Mouse (Mus musculus) intestine, embryonic 14.5 days (tissue): ENCODE data around the gene Crat. TPM values are rescaled to one million over a fixed set of nuclear protein-coding genes. Genes with fewer than 3 reads are reported as not detected.
A peak's percentile ranks its signal among the peaks of the same experiment; 100 is the strongest.

ENCODE experiments used
- ATAC-seq: fragments of 200-750 bp; cut with Nextera tagmentation; replicated peaks from 2 replicates; pipeline ENCODE4 v1.8.0; 2017; ENCODE audit warnings: low read depth, moderate number of reproducible peaks, moderate TSS enrichment, moderate library complexity; ENCODE audit not compliant: low FRiP score, low TSS enrichment
- DNase-seq: peaks from one replicate; pipeline ENCODE4 v3.0.0-alpha.2; 2018; ENCODE audit warnings: low spot score
- H3K27ac ChIP-seq: fragments of 300-500 bp; sonication (generic); 2 replicates; pipeline ENCODE4 v1.5.1; 2014; ENCODE audit warnings: low read depth, mild to moderate bottlenecking, control low read depth
- H3K27me3 ChIP-seq: fragments of 300-500 bp; sonication (generic); replicated peaks from 2 replicates; pipeline ENCODE4 v1.6.1; 2014; ENCODE audit warnings: low read length, control low read depth; ENCODE audit not compliant: control insufficient read depth, insufficient read depth
- H3K36me3 ChIP-seq: fragments of 300-500 bp; sonication (generic); 2 replicates; pipeline ENCODE4 v1.6.1; 2014; ENCODE audit warnings: low read length, control low read depth; ENCODE audit not compliant: control insufficient read depth, insufficient read depth
- H3K4me1 ChIP-seq: fragments of 300-500 bp; sonication (generic); replicated peaks from 2 replicates; pipeline ENCODE4 v1.6.1; 2014; ENCODE audit warnings: low read length, control low read depth, mixed read lengths; ENCODE audit not compliant: control insufficient read depth, insufficient read depth
- H3K4me2 ChIP-seq: fragments of 300-500 bp; sonication (generic); 2 replicates; pipeline ENCODE4 v1.6.1; 2014; ENCODE audit warnings: low read length
- H3K4me3 ChIP-seq: fragments of 300-500 bp; sonication (generic); 2 replicates; pipeline ENCODE4 v1.5.1; 2014; ENCODE audit warnings: low read depth, low read length, control low read depth, mixed read lengths
- H3K9ac ChIP-seq: fragments of 300-500 bp; sonication (generic); 2 replicates; pipeline ENCODE4 v1.6.1; 2014; ENCODE audit warnings: mild to moderate bottlenecking, low read length
- H3K9me3 ChIP-seq: fragments of 300-500 bp; sonication (generic); 2 replicates; pipeline ENCODE4 v1.6.1; 2016; ENCODE audit warnings: low read length, control low read depth; ENCODE audit not compliant: control insufficient read depth
- WGBS: fragments of 180-500 bp; shearing (Covaris S2); extraction: QIAGEN DNeasy Blood & Tissue Kit; methylation state at CpG from one replicate; pipeline ENCODE4 v1.1.7; 2014; 5-methylcytosine and 5-hydroxymethylcytosine counted together
- polyA plus RNA-seq: library from polyadenylated mRNA; unstranded; fragments of >200 nt; fragmentation: Nextera tagmentation; extraction: Ambion mirVana; gene quantifications from 2 replicates; pipeline ENCODE4 v1.2.1, GENCODE M21; 2014

Crat gene
- polyA plus RNA-seq, 1 experiment from 2014 or later: 25.3 TPM

DNA sequence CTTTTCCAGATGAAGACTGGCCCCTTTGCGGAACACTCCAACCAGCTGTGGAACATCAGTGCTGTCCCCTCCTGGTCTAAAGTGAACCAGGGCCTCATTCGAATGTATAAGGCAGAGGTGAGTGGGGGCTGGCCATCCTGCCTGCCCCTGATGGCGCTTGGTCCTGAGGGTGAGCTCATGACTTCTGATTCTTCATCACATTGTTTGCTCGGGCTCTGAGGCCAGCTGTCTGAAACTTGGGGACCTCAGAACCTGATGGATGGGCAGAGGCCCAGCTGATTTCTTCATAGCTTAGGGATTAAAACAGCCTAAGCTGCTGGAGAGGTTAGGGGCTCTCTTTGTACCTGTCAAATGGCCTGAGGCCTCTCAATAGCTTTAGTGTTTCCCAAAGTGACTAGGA lies 27.7 kb upstream of the Crat start:
- WGBS: 26% methylated on average over 4 of the region's 4 CpGs
- DNase-seq (no peak), ATAC-seq (no peak)
- Histone ChIP-seq H3K4me3 (peak overlapping the region; percentile 37; the same call in 1 of the 2 replicates), H3K27ac (peak overlapping the region; percentile 100), H3K27me3 (no peaks in the 10 kb centered on the region), H3K4me2 (peak overlapping the region; percentile 75), H3K9ac (0 out of 2 replicates have a peak overlapping the region, but pooled peaks have one; percentile 25), H3K4me1 (peaks cover 62% of the 10 kb centered on the region), H3K9me3 (no peaks in the 10 kb centered on the region), H3K36me3 (peaks cover 57% of the 10 kb centered on the region)

DNA sequence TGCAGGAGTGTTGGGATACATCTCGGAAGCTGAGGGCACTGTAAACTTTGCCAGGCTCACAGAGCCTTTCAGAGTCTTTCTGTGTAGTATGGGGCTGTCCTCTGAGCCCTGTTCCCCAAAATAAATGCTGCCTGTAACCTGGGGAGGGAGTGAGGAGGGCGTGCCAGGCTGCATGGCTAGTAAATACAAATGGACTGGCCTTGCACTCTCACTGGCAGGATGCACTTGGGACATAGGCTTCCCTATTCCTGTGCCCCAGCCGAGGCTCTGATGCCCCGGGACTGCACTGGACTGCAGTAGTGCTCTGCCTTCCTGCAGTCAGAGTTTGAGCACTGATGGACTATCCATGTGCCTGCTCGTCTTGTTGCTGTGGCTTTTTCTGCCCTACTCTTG lies 26.9 kb upstream of the Crat start:
- ATAC-seq: no peak
- H3K27ac ChIP-seq: peak overlapping the region; percentile 100
- H3K4me1 ChIP-seq: peaks cover 62% of the 10 kb centered on the region
- H3K36me3 ChIP-seq: peaks cover 57% of the 10 kb centered on the region
- H3K4me2 ChIP-seq: peak overlapping the region; percentile 75
- no peak for DNase-seq
- no peaks in the 10 kb centered on the region for H3K27me3 ChIP-seq
- H3K9me3 ChIP-seq: no peaks in the 10 kb centered on the region
- H3K4me3 ChIP-seq: peak overlapping the region; percentile 37
- 21% methylated on average over 5 of the region's 5 CpGs for WGBS
- peak overlapping the region; percentile 56 for H3K9ac ChIP-seq

- H3K27ac ChIP-seq: peak overlapping the region; percentile 100
- H3K36me3 ChIP-seq: peaks cover 54% of the 10 kb centered on the region
- ATAC-seq: peak; percentile 54
- DNase-seq: peak; percentile 87
- peak overlapping the region; percentile 56 for H3K9ac ChIP-seq
- H3K4me1 ChIP-seq: peaks cover 62% of the 10 kb centered on the region
- H3K27me3 ChIP-seq: no peaks in the 10 kb centered on the region
- H3K9me3 ChIP-seq: no peaks in the 10 kb centered on the region
- peak overlapping the region; percentile 75 for H3K4me2 ChIP-seq
- peak overlapping the region; percentile 37 for H3K4me3 ChIP-seq
- WGBS: 3% methylated on average over 15 of the region's 15 CpGs
Measured at GRCm38 (mm10) chr2:30441518-30442497, 26.2 kb upstream of the Crat start.

GRCm38 (mm10) chr2:30440701-30441517 lies 25.3 kb upstream of the Crat start:
- peak; percentile 83 for DNase-seq
- H3K27me3 ChIP-seq: no peaks in the 10 kb centered on the region
- H3K9ac ChIP-seq: peak overlapping the region; percentile 29; the same call in 1 of the 2 replicates
- H3K4me2 ChIP-seq: peak overlapping the region; percentile 75
- peak overlapping the region; percentile 16; the same call in 1 of the 2 replicates for H3K4me3 ChIP-seq
- no peaks in the 10 kb centered on the region for H3K9me3 ChIP-seq
- peaks cover 60% of the 10 kb centered on the region for H3K4me1 ChIP-seq
- peak; percentile 56; the same call in 1 of the 2 replicates for ATAC-seq
- WGBS: 9% methylated on average over 12 of the region's 12 CpGs
- H3K36me3 ChIP-seq: peaks cover 45% of the 10 kb centered on the region
- peak overlapping the region; percentile 100 for H3K27ac ChIP-seq

- Histone ChIP-seq H3K4me1 (peaks cover 54% of the 10 kb centered on the region), H3K36me3 (peaks cover 44% of the 10 kb centered on the region), H3K9ac (0 out of 2 replicates have a peak overlapping the region, but pooled peaks have one; percentile 29), H3K4me3 (no peak overlapping the region), H3K4me2 (no peak overlapping the region; the same call in 1 of the 2 replicates), H3K9me3 (no peaks in the 10 kb centered on the region), H3K27ac (peak overlapping the region; percentile 100), H3K27me3 (no peaks in the 10 kb centered on the region)
- WGBS: 30% methylated on average over 3 of the region's 3 CpGs
- ATAC-seq (no peak), DNase-seq (no peak)
Measured at GRCm38 (mm10) chr2:30440211-30440700, 24.6 kb upstream of the Crat start.

- Histone ChIP-seq H3K9me3 (no peaks in the 10 kb centered on the region), H3K27me3 (no peaks in the 10 kb centered on the region), H3K36me3 (peaks cover 49% of the 10 kb centered on the region), H3K4me1 (peaks cover 48% of the 10 kb centered on the region), H3K9ac (no peak overlapping the region), H3K27ac (peak overlapping the region; percentile 100), H3K4me3 (no peak overlapping the region), H3K4me2 (no peak overlapping the region)
- WGBS: 94% methylated on average over 6 of the region's 6 CpGs
- ATAC-seq: no peak
- DNase-seq: no peak
Measured at GRCm38 (mm10) chr2:30439631-30440030, 24.0 kb upstream of the Crat start.

- Histone ChIP-seq H3K27ac (no peak overlapping the region), H3K36me3 (peaks cover 55% of the 10 kb centered on the region), H3K4me2 (no peak overlapping the region), H3K27me3 (no peaks in the 10 kb centered on the region), H3K4me3 (no peak overlapping the region), H3K9me3 (no peaks in the 10 kb centered on the region), H3K4me1 (peaks cover 30% of the 10 kb centered on the region), H3K9ac (no peak overlapping the region)
- DNase-seq (no peak), ATAC-seq (no peak)
- WGBS: 93% methylated on average over 4 of the region's 4 CpGs
Measured at GRCm38 (mm10) chr2:30437791-30438190, 22.2 kb upstream of the Crat start.

- Histone ChIP-seq H3K4me3 (no peak overlapping the region), H3K9ac (no peak overlapping the region), H3K27ac (no peak overlapping the region), H3K27me3 (no peaks in the 10 kb centered on the region), H3K4me2 (no peak overlapping the region), H3K9me3 (no peaks in the 10 kb centered on the region), H3K36me3 (peaks cover 65% of the 10 kb centered on the region), H3K4me1 (peaks cover 20% of the 10 kb centered on the region)
- ATAC-seq: no peak
- no peak for DNase-seq
- 73% methylated on average over 4 of the region's 4 CpGs for WGBS
Measured at GRCm38 (mm10) chr2:30436809-30437208, 21.2 kb upstream of the Crat start.
